Mouse (Mus musculus) brain, adult 2 months (tissue): ENCODE measurements at regions not wholly inside any gene's neighbourhood (a gene's known extent, or its start where the extent isn't known, plus 50 kb on each side); places are given as distances from the start of the nearest gene placed in this dataset.
"Not testable (repeated sequence)": the region's sequence is repeated elsewhere in the genome, so short reads cannot be mapped to it uniquely, and the experiment has no call there.

ENCODE experiments used
- DNase-seq: peaks from one replicate; pipeline ENCODE4 v3.0.0; 2011; ENCODE audit warnings: low read depth, low spot score

DNA sequence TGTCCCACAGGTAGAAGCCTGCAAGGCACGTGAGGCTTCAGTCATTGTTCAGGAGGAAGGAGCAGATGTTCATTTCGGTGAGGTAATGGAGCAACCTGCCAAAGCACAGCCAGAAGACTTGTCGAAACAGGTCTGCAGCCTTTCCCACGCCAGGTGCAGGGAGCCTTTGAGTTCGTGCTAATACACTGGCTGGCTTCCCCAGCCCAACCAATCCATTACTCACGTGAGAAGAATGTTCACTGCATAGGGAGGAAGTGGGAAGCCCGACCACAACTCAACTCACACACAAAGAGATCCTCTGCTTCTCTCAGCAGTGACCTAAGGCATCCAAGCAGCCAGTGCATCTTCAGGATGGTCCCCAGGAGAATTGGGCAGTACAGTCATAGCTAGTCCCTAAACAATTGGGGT, 153.0 kb upstream of the Hes1 start:
- no peak for DNase-seq

DNA sequence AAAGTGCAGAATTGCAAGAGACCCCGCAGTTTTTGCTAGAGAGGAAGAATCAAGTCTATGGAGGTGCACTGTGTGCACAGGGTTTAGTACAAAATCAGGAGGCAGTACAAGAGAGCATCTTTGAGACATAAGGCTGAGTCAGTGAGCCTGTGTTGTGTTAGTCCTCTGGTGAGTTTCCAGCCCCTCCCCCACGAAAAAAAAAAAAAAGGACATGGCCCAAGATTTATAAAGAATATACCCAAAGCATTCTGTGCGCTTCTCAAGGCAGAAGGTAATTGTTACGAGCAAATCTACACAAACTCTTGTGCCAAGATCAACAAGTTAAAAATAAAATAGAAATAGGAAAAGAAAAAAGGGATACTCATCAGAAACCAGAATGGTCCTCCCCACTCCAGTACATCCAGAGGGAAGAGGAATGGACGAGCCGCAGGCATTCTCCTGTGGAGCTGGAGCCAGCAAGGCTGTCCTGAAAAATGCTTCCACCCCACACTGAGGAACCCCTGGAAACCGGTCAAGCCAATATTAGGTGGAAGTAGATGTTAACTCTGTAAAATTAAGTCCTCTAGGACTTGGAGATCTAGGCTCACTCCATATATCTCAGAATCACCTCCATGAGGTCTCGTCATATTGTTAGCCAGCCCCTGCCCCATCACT, 150.7 kb upstream of the Hes1 start:
- DNase-seq = no peak

DNA sequence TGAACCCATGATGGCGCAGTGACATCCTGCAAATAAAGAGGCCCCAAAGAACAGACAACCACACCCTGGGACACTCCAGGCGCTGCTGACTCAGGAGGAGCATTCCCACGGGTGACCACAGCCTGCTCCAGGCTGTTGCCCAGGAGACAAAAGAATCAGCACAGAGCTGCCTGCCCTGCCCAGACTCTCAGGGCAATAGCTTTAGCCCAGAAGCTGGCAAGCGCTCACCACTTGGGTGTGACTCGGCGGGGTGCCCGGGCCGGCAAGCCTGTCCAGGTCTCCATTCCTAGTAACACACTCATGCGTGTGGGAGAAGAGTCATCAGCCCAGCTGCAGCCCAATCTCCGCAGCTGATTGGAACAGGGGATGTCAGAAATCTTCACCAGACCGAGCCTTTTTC, 148.8 kb upstream of the Hes1 start:
- DNase-seq = peak; percentile 11

DNA sequence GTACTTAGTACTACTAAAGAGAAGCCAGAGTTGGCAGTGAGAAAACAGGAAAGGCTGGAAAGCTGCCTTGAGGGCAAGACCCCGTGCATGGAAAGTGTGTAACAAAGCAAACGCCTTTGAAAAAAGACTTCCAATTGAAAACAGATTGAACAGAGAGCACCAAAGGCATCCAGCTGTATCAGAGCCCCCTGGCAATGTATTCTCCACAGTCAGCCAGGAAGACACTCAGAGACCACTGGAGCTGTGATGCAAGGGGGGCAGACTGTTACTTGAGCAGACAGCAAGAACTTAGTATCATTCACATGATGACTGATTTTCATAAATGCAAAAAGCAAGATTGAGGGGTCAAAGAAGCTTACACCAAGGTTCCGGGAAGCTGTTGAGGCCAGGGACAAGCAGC, 146.2 kb upstream of the Hes1 start:
- no peak for DNase-seq

DNA sequence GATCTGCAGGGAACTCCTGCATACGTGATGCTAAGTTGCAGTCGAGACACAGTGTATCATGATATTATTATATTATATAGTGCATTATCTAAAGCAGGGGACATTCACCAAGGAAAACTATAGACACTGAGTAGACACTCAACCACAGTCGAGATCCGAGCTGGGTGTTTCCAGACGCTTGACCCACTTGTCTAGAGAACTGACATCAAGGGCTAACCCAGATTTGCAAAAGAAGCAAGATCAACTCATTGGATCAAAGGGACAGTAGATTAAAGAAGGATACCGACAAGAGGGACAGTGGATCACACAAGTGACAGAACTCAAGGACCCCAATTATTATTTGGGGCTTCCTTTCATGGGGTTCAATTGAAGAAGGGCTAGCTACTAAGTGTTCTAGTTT, 145.8 kb upstream of the Hes1 start:
- DNase-seq = no peak

DNA sequence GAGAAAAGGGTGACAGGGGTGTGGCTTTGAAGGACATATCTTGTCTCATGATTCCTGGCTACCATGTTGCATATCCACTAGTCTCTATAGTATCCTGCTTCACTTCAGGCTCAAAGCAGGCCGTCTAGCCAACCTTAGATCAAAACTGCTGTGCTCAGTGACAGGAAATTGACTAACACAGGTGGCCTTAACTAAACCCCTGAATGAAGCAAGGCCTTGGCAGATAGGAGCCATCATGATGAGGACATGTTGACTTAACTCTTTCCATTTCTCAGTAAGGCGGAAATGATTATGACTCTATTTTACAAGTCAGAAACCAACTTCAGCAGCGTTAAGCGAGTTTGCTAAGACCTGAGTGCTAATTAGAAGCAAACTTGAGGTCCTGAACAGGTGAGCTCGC, 143.2 kb upstream of the Hes1 start:
- DNase-seq = no peak

DNA sequence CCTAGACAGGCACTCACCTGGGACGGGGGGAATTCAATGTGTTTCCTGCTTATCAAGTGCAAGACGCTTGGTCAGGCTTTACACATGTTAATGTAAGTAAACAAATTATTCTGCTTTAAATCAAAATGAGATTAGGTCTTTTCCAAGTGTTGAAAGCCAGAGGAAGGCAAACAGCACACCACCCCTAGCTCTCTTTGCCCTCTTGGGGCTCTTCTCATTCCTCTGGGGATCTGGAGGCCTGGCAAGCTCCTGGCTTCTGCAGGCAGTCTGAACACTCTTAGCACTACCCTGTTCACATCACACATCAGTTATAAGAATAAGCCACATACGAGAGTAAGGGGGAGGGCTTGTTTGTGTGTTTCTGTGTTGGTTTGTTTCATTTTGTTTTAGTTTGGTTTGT, 142.8 kb upstream of the Hes1 start:
- no peak for DNase-seq

DNA sequence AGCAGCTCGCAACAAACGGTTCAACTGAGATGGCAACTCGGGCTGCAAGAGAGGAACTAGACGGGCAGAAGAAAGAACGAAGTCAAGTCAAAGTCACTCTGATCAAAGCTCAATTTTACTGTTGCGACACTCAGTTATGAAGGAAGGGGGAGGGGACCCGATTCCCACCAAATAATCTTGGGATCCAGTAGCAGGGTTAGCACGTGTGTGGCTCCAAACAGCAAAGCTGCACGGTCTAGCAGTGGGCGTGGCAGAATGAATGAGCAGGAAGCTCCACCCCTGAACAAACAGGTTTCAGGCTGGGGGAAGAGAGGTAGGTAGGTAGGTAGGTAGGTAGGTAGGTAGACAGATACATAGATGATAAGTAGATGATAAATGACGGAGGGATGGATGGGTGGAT, 136.9 kb upstream of the Hes1 start:
- not testable (repeated sequence) for DNase-seq

DNA sequence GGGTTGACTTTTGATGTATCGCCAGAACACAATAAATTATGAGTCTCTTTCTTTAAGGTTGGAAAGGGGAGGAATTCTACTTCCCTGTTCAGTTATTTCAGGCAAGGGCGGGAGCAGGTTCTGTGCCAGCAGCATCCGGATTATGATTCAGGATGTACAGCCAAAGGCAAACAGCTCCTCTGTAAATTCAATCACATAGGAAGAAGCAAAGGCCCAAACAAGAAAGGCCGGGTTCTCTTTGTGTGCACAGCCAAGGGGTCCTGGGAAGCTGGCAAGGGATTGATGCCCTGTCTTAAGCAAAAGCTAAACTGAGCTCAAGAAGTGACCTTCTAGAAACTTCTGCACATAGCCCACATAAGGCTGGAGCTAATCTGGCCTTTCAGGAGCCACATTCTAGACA, 135.9 kb upstream of the Hes1 start:
- DNase-seq = no peak

DNA sequence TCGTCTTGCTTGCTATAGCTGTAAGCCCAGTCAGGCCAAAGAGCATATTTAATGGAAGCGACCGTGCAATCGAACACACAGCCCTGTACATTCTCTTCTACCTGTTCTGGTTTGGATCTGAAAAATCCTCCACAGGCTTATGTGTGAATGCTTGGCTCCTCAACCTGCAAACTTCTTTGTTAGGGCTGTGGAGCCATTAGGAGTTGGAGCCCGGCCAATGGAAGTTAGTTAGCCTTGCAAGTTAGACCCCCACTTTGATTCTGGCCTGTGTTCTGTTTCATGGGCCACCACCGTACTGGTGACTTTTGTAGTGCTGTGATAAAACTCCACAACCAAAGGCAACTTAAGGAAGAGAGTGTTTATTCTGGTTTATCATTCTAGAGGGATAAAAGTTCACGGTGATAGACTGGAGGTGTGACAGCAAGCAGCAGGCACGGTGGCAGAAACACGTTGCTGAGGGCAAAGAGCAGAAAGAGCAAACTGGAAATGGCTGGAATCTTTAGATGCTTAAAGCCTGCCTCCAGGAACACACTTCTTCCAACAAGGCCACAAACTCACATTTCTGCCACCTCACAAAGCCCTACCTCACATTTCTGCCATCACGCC, 132.3 kb upstream of the Hes1 start:
- no peak for DNase-seq

DNA sequence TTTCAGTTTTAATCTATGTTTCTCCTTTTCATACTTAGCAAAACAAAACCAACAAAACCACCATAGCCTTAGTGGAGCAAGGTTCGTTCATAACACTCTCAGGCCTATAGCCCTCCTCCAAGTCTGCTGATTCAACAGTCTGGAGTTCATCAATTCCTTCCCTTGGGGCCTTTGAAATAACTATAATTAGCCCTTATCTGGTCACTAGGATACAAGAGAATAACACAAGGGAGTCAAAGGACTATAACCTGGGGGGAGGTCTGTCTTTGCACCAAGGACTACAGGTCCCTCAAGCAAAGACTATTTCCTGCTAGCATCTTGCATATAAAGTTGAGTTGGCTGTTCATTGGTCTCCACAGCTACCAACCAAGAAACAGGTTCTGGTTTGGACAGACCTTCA, 129.5 kb upstream of the Hes1 start:
- DNase-seq = no peak

DNA sequence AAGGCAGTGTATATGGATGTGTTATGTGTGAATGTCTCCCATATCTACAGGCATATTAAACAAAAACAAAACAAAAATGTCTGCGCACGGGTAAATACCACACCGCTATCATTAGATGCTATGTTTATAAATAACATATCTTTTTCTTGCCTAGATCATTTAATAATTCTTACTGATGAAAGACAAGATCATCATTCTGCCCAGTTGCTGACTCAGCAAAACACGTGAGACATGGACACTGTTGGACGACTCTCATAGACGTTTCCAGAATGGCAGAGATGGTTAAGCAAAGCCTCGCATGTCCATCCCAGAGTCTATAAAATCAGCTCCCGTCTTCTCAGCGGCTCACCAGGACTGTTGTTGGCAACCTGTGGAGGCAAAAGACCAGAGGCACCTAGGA, 125.5 kb upstream of the Hes1 start:
- DNase-seq = no peak

DNA sequence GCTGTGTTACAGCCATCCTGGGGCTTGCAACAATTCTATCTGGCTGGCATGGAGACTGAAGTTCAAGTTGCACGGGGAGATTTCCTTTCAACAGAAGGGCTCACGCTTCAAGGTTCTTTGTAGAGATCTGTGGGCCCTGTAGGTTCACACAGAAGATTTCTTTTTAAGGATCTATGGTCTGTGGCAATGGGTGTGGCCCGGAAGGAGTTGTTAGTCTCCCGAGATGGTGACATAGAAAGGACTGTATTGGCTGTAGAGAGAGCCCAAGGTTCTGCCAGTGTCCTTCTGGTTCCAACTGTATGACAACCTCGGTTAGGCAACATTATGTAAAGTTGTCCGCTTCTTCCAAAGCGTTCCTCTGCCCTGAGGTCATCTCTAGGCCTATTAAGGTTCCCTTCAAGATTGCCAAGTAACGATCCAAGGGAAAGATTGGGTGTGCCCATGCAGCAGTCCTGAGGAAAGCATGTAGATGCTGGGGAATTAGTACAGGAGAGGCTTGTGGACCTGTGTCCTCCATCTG, 124.8 kb upstream of the Hes1 start:
- DNase-seq = no peak

DNA sequence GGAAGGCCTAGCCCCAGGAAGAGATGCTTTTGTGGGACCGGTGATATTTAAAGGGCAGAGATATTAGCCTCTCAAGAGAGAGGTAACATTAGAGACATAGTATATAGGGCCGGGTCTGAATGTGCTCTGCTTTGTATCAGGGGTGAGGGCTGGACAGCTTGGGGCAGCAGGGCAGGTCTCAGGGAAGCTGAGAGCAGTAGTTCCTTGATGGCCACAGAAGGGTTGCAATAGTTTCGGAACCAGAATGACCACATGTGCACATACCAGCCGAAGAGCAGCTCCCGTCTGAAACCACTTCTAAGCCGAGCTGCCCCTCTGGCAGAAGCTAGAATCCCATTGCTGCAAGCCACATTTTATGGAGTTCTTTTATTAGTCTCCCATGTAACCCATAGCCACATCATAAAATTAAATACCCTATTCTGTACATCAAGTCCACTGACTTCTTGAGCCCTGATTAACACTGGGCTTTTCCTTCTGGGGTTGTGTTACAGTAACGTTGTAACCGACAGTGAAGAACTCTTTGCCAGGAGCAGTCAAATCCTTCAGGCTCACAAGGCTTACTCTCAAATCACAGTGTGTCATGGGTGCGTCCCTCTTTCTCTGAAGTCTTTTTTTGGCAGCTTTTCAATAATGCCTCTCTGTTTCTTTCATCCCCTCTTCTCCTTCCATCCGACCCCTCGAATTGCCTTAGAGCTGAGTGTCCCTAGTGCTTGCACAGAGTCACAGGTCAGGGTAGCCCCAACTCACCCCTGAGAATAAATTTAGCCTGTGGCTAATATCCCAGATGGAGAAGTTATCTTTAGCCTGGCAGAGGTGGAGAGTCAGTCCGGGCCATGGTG, 124.1 kb upstream of the Hes1 start:
- DNase-seq = no peak

DNA sequence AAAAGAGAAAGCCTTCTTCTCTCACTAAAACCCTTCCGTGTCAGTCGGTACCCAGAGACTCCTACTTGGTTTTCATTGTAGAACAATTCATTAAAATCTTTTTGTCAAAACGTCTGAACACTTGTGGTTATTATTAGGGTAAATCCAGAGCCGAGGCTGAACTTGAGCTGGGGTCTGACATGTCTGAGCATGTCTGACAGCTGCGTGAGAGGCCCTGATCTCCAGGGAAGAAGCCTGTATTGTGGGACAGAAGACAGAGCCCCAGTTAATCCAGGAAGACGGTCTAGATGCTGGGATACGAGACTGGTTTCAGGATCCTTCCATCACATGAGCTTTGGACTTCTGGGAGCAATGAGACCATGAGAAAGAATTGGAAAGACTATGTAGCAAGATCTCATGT, 122.1 kb upstream of the Hes1 start:
- no peak for DNase-seq

DNA sequence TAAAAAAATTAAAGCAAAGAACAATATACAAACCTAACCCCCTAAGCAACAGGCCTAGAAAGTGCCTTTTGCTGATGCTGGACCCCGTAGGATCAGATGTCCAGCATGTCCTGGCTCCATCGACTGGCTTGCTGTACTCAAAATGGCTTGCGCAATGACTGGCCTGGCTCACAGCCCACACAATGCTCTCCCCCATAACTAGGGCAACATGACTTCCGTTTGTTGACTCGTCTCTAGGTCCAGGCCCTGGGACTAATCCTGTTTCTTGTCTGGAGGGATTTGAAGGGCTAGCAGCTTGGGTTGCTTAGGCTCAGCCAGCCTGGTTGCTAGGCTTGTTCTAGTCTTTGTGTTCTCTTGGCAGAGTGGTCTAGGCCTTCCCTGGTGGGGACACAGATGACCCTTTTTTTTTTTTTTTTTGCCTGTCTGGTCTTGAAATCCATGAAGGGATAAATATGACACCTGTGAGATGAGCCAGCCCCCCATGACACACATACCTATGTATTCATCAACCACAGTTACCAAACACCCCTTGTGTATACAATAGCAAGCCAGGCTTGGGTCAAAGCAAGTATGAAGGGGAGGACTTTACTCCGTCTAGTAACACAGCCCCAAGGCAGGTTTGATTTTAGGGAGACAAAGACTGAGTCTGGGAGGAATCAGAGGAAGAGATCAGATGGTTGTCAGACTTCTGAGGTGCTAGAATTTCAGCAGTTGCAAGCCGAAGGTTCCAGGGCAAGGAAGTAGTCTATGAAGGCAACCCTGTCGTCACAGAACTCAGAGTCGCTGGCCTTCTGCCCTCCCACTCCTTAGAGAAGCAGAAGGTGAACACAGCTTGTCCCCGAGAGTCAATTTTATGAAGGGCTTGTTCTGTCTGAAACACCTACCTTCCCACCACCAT, 120.0 kb upstream of the Hes1 start:
- peak; percentile 10 for DNase-seq

DNA sequence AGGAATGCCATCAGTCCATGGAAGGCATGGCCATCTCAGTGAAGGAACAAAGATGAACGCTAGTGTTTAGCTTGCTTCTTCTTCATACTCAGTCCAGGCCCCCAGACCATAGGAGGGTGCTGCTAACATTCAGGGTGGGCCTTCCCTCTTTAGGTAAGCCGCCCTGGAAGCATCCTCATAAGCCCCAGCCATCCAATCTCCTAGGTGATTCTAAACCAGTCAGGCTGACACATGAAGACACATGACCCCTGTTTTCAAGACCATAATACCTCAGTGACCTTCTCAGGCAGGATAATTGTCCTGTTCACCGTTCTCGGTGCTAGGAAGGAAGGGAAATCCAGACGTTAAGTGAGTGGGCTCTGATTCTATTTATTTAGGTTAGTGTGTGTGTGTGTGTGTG, 119.2 kb upstream of the Hes1 start:
- DNase-seq = no peak

DNA sequence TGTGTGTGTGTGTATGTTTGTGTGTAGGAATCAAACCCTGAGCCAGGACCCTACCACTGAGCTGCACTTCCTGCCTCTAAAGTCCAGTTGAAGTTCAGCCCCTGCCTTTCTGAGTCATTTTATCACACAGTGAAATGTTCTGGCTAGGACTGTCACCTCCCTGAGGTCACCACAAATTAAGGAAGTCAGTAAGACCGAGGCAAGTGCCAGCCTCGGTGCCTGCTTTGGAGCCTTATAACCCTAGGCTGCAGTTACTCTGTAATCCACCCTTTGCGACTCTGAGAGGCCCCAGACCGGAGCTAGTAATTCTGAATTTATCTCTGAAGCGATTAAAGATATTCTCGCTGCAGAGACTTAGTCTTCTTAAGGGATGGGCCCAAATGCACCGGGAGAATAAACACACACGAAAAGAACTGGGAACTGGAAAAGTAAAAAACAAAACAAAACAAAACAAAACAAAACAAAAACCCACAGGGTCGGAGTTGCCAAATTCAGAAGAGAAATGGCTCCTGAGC, 118.8 kb upstream of the Hes1 start:
- DNase-seq = no peak

DNA sequence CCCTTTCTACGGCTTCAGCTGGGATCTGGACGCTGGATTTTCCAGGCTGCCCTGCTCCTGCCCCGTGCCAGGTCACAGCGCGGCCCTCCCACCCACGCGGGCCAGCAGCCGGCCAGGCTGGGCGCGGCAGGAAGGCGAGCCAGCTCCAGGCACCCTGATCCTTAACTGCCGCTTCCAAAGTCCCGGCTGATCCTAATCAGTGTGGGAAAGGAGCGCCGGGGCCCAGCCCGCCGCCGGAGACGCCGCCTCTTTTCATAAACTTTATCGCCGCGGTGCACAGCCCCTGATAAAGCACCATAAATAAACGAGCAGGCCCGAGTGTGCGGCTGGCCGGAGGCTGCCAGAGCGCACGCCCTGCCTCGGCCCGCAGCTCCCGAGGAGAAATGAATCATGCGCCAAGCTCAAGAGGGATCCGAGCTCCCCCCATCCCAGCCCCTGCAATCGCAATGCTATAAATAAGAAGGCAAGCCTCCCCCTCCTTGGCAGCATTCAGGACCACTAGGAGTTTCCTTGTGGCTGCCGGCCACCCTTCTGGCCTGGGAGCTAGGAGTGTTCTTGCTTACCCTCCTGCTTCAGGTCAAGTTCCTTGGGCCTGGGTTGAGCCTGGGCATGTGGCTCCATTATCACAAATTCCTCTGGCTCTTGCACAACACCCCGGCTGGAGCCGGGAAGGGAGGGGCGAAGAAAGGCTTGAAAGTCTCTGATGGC, 118.1 kb upstream of the Hes1 start:
- peak; percentile 63 for DNase-seq

DNA sequence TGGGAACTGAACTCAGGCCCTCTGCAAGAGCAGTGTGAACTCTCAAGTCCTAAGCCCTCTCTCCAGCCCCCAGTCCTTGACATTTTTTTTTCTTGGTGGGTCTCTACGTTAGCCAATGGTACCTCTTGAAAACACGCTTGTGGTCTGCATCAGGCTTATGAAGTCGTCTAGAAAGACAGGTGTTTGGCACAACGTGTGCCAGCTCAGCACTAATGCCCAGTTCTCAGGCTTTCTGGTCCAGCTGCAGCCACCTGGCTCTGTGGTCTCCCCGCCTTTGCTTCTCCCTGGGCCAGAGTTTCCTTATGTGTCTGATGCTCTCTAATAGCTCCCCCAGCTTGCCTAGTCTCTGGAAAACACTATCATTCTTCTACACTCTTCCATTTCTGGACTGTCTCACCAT, 117.2 kb upstream of the Hes1 start:
- no peak for DNase-seq

DNA sequence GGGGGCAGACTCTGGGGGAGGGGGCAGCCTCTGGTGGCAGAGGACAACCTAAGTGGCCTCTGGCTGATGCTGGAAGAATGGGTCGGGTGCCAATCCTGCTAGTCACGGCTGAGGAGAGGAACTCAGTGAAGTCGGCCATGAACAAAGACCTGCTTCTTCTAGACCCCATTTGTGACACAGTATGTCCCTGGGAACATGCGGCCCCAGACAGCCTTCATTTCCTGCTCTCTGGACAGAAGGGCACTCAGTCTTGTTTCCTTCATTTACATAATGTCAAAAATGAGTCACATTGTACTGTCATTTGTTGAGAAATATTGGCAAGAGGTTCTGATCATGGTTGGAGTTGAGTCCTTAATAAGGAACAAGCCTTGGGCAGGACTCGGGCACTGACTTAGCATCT, 116.5 kb upstream of the Hes1 start:
- no peak for DNase-seq
